Mouse (Mus musculus) limb, embryonic 14.5 days (tissue): ENCODE measurements around the gene Akap6. TPM values are rescaled to one million over a fixed set of nuclear protein-coding genes. Genes with fewer than 3 reads are reported as not detected.

Source experiments
- ATAC-seq: fragments of 200-750 bp; cut with Nextera tagmentation; 2 replicates; pipeline ENCODE4 v1.8.0; 2017; ENCODE audit warnings: low read depth, moderate number of reproducible peaks, moderate TSS enrichment; ENCODE audit not compliant: low FRiP score
- DNase-seq: peaks from one replicate; pipeline ENCODE4 v3.0.0-alpha.2; 2015; ENCODE audit warnings: low spot score
- H3K27ac ChIP-seq: fragments of 300-500 bp; sonication (generic); replicated peaks from 2 replicates; pipeline ENCODE4 v1.5.1; 2014; ENCODE audit warnings: low read depth, mild to moderate bottlenecking, low read length, moderate library complexity, mixed read lengths
- H3K27me3 ChIP-seq: fragments of 300-500 bp; sonication (generic); 2 replicates; pipeline ENCODE4 v1.6.1; 2014; ENCODE audit warnings: low read length, mixed read lengths; ENCODE audit not compliant: control insufficient read depth, insufficient read depth
- H3K36me3 ChIP-seq: fragments of 300-500 bp; sonication (generic); 2 replicates; pipeline ENCODE4 v1.6.1; 2014; ENCODE audit warnings: mild to moderate bottlenecking, low read length, moderate library complexity, mixed read lengths; ENCODE audit not compliant: control insufficient read depth, insufficient read depth
- H3K4me1 ChIP-seq: fragments of 300-500 bp; sonication (generic); 2 replicates; pipeline ENCODE4 v1.6.1; 2014; ENCODE audit warnings: antibody characterized with exemption, low read length, mixed read lengths; ENCODE audit not compliant: control insufficient read depth, insufficient read depth
- H3K4me2 ChIP-seq: fragments of 300-500 bp; sonication (generic); replicated peaks from 2 replicates; pipeline ENCODE4 v1.6.1; 2014; ENCODE audit warnings: low read depth, mild to moderate bottlenecking, low read length, moderate library complexity; ENCODE audit not compliant: severe bottlenecking
- H3K4me3 ChIP-seq: fragments of 300-500 bp; sonication (generic); replicated peaks from 2 replicates; pipeline ENCODE4 v1.5.1; 2014; ENCODE audit warnings: low read length
- H3K9ac ChIP-seq: fragments of 300-500 bp; sonication (generic); 2 replicates; pipeline ENCODE4 v1.6.1; 2014; ENCODE audit warnings: mild to moderate bottlenecking, low read depth, low read length, moderate library complexity; ENCODE audit not compliant: severe bottlenecking
- H3K9me3 ChIP-seq: fragments of 300-500 bp; sonication (generic); 2 replicates; pipeline ENCODE4 v1.6.1; 2016; ENCODE audit warnings: low read length; ENCODE audit not compliant: control insufficient read depth
- POLR2A ChIP-seq: fragments of 200-500 bp; IDR thresholded peaks from 2 replicates; pipeline ENCODE4 v1.8.0; 2012; ENCODE audit warnings: inconsistent platforms, mild to moderate bottlenecking, moderate library complexity, borderline replicate concordance; ENCODE audit not compliant: insufficient read depth, insufficient read length; ENCODE audit errors: extremely low read depth
- WGBS: fragments of 180-500 bp; shearing (Covaris S2); extraction: QIAGEN DNeasy Blood & Tissue Kit; methylation state at CpG from one replicate; pipeline ENCODE4 v1.1.7; 2014; 5-methylcytosine and 5-hydroxymethylcytosine counted together
- polyA plus RNA-seq, 2 experiments: library from polyadenylated mRNA; depleted of rRNA in 1 of 2; stranded (reverse) in 1 of 2; unstranded in 1 of 2; fragments of >200 nt; fragmentation: Nextera tagmentation in 1 of 2; extraction: Ambion mirVana in 1 of 2; gene quantifications; 2 replicates each; pipeline versions ENCODE4 v1.2.1 to v1.2.3; 2012 to 2014

The Akap6 gene
- polyA plus RNA-seq, 2 experiments: 1.2 to 1.6 TPM

GRCm38 (mm10) chr12:52795551-52796470, 96.6 kb downstream of the Akap6 start:
- 84% methylated on average over 18 of the region's 18 CpGs for WGBS
- no peak for ATAC-seq
- no peak for DNase-seq
- no peak overlapping the region for H3K4me2 ChIP-seq
- no peak overlapping the region for H3K27ac ChIP-seq
- no peak overlapping the region for H3K4me3 ChIP-seq
- H3K4me1 ChIP-seq: no peaks in the 10 kb centered on the region
- no peak for TF ChIP-seq POLR2A
- no peak overlapping the region for H3K9ac ChIP-seq
- no peaks in the 10 kb centered on the region for H3K36me3 ChIP-seq
- no peaks in the 10 kb centered on the region for H3K27me3 ChIP-seq
- H3K9me3 ChIP-seq: no peaks in the 10 kb centered on the region

GRCm38 (mm10) chr12:52796471-52796795, 97.2 kb downstream of the Akap6 start:
- TF ChIP-seq POLR2A: no peak
- 62% methylated on average over 4 of the region's 4 CpGs for WGBS
- H3K4me3 ChIP-seq: no peak overlapping the region

GRCm38 (mm10) chr12:52799717-52800116, 100.5 kb downstream of the Akap6 start:
- no peaks in the 10 kb centered on the region for H3K27me3 ChIP-seq
- WGBS: 84% methylated on average over 9 of the region's 9 CpGs
- ATAC-seq: no peak
- no peak overlapping the region for H3K9ac ChIP-seq
- H3K4me2 ChIP-seq: no peak overlapping the region
- no peaks in the 10 kb centered on the region for H3K9me3 ChIP-seq
- no peaks in the 10 kb centered on the region for H3K36me3 ChIP-seq
- DNase-seq: no peak
- no peaks in the 10 kb centered on the region for H3K4me1 ChIP-seq
- H3K27ac ChIP-seq: no peak overlapping the region
- no peak for TF ChIP-seq POLR2A
- no peak overlapping the region for H3K4me3 ChIP-seq

More at GRCm38 (mm10) chr12:52796471-52796795, 97.2 kb downstream of the Akap6 start:
- no peak overlapping the region for H3K9ac ChIP-seq
- H3K9me3 ChIP-seq: no peaks in the 10 kb centered on the region
- no peak for ATAC-seq
- no peak overlapping the region for H3K27ac ChIP-seq
- no peaks in the 10 kb centered on the region for H3K4me1 ChIP-seq
- no peak for DNase-seq
- H3K4me2 ChIP-seq: no peak overlapping the region
- H3K36me3 ChIP-seq: no peaks in the 10 kb centered on the region
- no peaks in the 10 kb centered on the region for H3K27me3 ChIP-seq

- Histone ChIP-seq H3K9me3 (no peaks in the 10 kb centered on the region), H3K4me2 (no peak overlapping the region), H3K27ac (no peak overlapping the region), H3K9ac (no peak overlapping the region), H3K4me1 (no peaks in the 10 kb centered on the region), H3K4me3 (no peak overlapping the region), H3K27me3 (no peaks in the 10 kb centered on the region), H3K36me3 (no peaks in the 10 kb centered on the region)
- no peak for ATAC-seq
- DNase-seq: no peak
- WGBS: 66% methylated on average over 3 of the region's 3 CpGs
- TF ChIP-seq POLR2A: no peak
These were observed 107.1 kb downstream of the Akap6 start for GRCm38 (mm10) chr12:52806273-52806672.

- Histone ChIP-seq H3K36me3 (no peaks in the 10 kb centered on the region), H3K4me3 (no peak overlapping the region), H3K27me3 (no peaks in the 10 kb centered on the region), H3K9ac (no peak overlapping the region), H3K27ac (no peak overlapping the region), H3K9me3 (no peaks in the 10 kb centered on the region; the same call in 1 of the 2 replicates), H3K4me2 (no peak overlapping the region), H3K4me1 (no peaks in the 10 kb centered on the region)
- WGBS: 58% methylated on average over 7 of the region's 7 CpGs
- peak; percentile 62 for DNase-seq
- ATAC-seq: no peak
- no peak for TF ChIP-seq POLR2A
These were observed 119.4 kb downstream of the Akap6 start for GRCm38 (mm10) chr12:52818588-52818987.
